Mouse (Mus musculus) stomach, embryonic 15.5 days (tissue): ENCODE measurements around the gene Car9. TPM values are rescaled to one million over a fixed set of nuclear protein-coding genes. Genes with fewer than 3 reads are reported as not detected.
"Not testable (repeated sequence)": the region's sequence is repeated elsewhere in the genome, so short reads cannot be mapped to it uniquely, and the experiment has no call there.

Experiments used
- ATAC-seq: fragments of 200-750 bp; cut with Nextera tagmentation; 2 replicates; pipeline ENCODE4 v1.8.0; 2017; ENCODE audit warnings: low read depth, moderate number of reproducible peaks, moderate TSS enrichment; ENCODE audit not compliant: insufficient read depth, low FRiP score
- H3K27ac ChIP-seq: fragments of 300-500 bp; sonication (generic); 2 replicates; pipeline ENCODE4 v1.5.1; 2015; ENCODE audit warnings: mild to moderate bottlenecking, inconsistent platforms
- H3K27me3 ChIP-seq: fragments of 300-500 bp; sonication (generic); replicated peaks from 2 replicates; pipeline ENCODE4 v1.6.1; 2015; ENCODE audit warnings: inconsistent platforms
- H3K36me3 ChIP-seq: fragments of 300-500 bp; sonication (generic); 2 replicates; pipeline ENCODE4 v1.6.1; 2015; ENCODE audit warnings: inconsistent platforms
- H3K4me1 ChIP-seq: fragments of 300-500 bp; sonication (generic); 2 replicates; pipeline ENCODE4 v1.6.1; 2015; ENCODE audit warnings: inconsistent platforms
- H3K4me2 ChIP-seq: fragments of 300-500 bp; sonication (generic); 2 replicates; pipeline ENCODE4 v1.6.1; 2015; ENCODE audit warnings: mild to moderate bottlenecking, inconsistent platforms
- H3K4me3 ChIP-seq: fragments of 300-500 bp; sonication (generic); replicated peaks from 2 replicates; pipeline ENCODE4 v1.5.1; 2015; ENCODE audit warnings: inconsistent platforms
- H3K9ac ChIP-seq: fragments of 300-500 bp; sonication (generic); 2 replicates; pipeline ENCODE4 v1.6.1; 2015; ENCODE audit warnings: inconsistent platforms
- H3K9me3 ChIP-seq: fragments of 300-500 bp; sonication (generic); 2 replicates; pipeline ENCODE4 v1.6.1; 2016; ENCODE audit warnings: inconsistent platforms
- WGBS: fragments of 180-500 bp; shearing (Covaris S2); methylation state at CpG from one replicate; pipeline ENCODE4 v1.1.7; 2015; 5-methylcytosine and 5-hydroxymethylcytosine counted together
- polyA plus RNA-seq: library from polyadenylated mRNA; unstranded; fragments of >200 nt; fragmentation: Nextera tagmentation; extraction: Ambion mirVana; gene quantifications from 2 replicates; pipeline ENCODE4 v1.2.1, GENCODE M21; 2015

Car9 gene
- polyA plus RNA-seq, 1 experiment from 2014 or later, result 30.9 TPM

DNA sequence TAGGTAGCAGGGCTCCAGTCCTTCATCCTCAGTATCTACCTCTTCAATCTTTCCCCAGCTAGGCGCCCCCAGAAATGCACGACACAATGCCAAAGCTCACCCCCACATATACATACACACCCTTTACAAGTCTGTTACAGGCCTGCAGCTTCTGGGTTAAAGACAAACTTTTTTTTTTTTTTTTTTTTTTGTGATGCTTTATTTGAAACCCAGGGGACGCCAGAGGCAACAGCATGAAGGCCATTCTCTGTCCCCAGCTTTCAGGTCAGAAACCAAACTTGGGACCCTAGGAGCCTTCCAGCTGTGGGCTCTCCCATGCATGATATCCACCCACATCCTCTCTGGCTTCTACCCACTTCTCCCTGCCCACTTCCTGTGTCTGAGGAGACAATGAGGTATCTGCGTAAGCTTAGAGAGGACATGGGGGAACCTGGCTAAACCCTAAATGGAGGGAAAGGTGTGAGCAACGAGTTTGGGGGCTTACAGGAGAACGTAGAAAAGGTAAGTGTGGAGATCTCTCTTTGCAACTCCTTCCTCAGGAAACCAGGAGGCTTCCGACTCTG lies 24.8 kb upstream of the Car9 start:
- H3K27ac ChIP-seq, result no peak overlapping the region
- no peaks in the 10 kb centered on the region for H3K9me3 ChIP-seq
- no peak for ATAC-seq
- H3K36me3 ChIP-seq, result no peaks in the 10 kb centered on the region
- H3K4me2 ChIP-seq, result no peak overlapping the region
- H3K27me3 ChIP-seq, result no peaks in the 10 kb centered on the region
- H3K4me1 ChIP-seq, result no peaks in the 10 kb centered on the region
- no peak overlapping the region for H3K4me3 ChIP-seq
- 68% methylated on average over 7 of the region's 7 CpGs for WGBS
- no peak overlapping the region for H3K9ac ChIP-seq

- H3K4me3 ChIP-seq, result no peak overlapping the region
- WGBS, result 68% methylated on average over 10 of the region's 10 CpGs
- no peak overlapping the region for H3K27ac ChIP-seq
- H3K4me2 ChIP-seq, result no peak overlapping the region
- no peaks in the 10 kb centered on the region for H3K9me3 ChIP-seq
- H3K27me3 ChIP-seq, result no peaks in the 10 kb centered on the region
- H3K9ac ChIP-seq, result no peak overlapping the region
- H3K4me1 ChIP-seq, result no peaks in the 10 kb centered on the region
- H3K36me3 ChIP-seq, result no peaks in the 10 kb centered on the region
- no peak for ATAC-seq
Observed at GRCm38 (mm10) chr4:43482591-43482990, 24.2 kb upstream of the Car9 start.

- H3K9me3 ChIP-seq, result no peaks in the 10 kb centered on the region
- ATAC-seq, result no peak
Observed at GRCm38 (mm10) chr4:43483535-43484091, 23.2 kb upstream of the Car9 start, which contains the start of gene Sit1. Gene Sit1 (minus strand): TSS chr4:43483734.

DNA sequence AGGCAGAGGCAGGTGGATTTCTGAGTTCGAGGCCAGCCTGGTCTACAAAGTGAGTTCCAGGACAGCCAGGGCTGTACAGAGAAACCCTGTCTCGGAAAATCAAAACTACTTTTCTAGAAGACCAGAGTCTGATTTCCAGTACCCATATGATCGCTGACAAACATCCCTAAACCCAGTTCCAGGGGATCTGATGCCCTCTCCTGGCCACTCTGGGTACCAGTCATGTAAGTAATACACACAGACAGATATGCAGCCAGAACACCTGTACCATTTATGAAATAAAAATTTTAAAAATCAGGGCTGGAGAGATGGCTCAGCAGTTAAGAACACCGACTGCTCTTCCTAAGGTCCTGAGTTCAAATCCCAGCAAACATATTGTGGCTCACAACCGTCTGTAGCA lies 21.1 kb upstream of the Car9 start:
- H3K4me2 ChIP-seq, ATAC-seq, H3K36me3 ChIP-seq, H3K4me1 ChIP-seq, H3K4me3 ChIP-seq, H3K27me3 ChIP-seq, H3K27ac ChIP-seq, H3K9ac ChIP-seq, H3K9me3 ChIP-seq: not testable (repeated sequence)
- WGBS, result 79% methylated on average over 5 of the region's 5 CpGs

More at GRCm38 (mm10) chr4:43483535-43484091, 23.2 kb upstream of the Car9 start, which contains the start of gene Sit1:
- H3K36me3 ChIP-seq, result no peaks in the 10 kb centered on the region
- no peak within 1 kb of the TSS for H3K4me3 ChIP-seq
- 56% methylated on average over 12 of the region's 12 CpGs for WGBS
- H3K27ac ChIP-seq, result no peak within 1 kb of the TSS
- no peaks in the 10 kb centered on the region for H3K4me1 ChIP-seq
- H3K4me2 ChIP-seq, result no peak within 1 kb of the TSS
- H3K9ac ChIP-seq, result no peak within 1 kb of the TSS
- H3K27me3 ChIP-seq, result no peaks in the 10 kb centered on the region

- H3K4me1 ChIP-seq, result 0 out of 2 replicates have a peak, but pooled peaks cover 3% of the 10 kb centered on the region
- H3K9me3 ChIP-seq, result no peaks in the 10 kb centered on the region
- no peaks in the 10 kb centered on the region for H3K36me3 ChIP-seq
- no peak for ATAC-seq
- H3K27ac ChIP-seq, result no peak overlapping the region
- H3K9ac ChIP-seq, result no peak overlapping the region
- no peaks in the 10 kb centered on the region for H3K27me3 ChIP-seq
- H3K4me2 ChIP-seq, result no peak overlapping the region
- 93% methylated on average over 3 of the region's 3 CpGs for WGBS
- no peak overlapping the region for H3K4me3 ChIP-seq
Observed at GRCm38 (mm10) chr4:43489611-43490010, 17.2 kb upstream of the Car9 start.

DNA sequence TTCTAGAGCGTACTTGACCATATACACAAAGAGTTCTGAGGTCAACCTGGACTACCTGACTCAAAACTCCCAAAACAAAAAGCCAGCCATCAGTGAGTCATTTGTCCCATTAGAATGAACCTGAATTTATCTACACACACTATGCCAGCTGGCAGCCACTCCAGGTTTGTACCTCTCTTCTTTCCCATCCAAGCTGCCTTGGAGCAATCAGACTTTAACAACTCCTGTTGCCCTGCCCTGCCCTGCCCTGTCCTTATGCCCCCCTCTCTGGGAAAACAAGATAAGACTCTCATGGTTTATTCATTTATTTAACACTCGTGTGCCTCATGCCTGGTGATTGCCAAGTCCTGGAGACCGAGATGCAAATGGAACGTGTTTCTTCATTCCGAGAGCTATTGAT lies 16.0 kb upstream of the Car9 start:
- H3K27ac ChIP-seq, result no peak overlapping the region
- H3K4me2 ChIP-seq, result no peak overlapping the region
- no peak overlapping the region for H3K4me3 ChIP-seq
- no peaks in the 10 kb centered on the region for H3K36me3 ChIP-seq
- 68% methylated on average over 5 of the region's 5 CpGs for WGBS
- no peaks in the 10 kb centered on the region for H3K27me3 ChIP-seq
- 0 out of 2 replicates have a peak, but pooled peaks cover 3% of the 10 kb centered on the region for H3K4me1 ChIP-seq
- no peak for ATAC-seq
- no peaks in the 10 kb centered on the region for H3K9me3 ChIP-seq
- no peak overlapping the region for H3K9ac ChIP-seq

GRCm38 (mm10) chr4:43492101-43492820 lies 14.5 kb upstream of the Car9 start:
- H3K27ac ChIP-seq, result peak overlapping the region; percentile 92
- ATAC-seq, result no peak

GRCm38 (mm10) chr4:43492821-43493185 lies 14.0 kb upstream of the Car9 start, which contains the start of gene Ccdc107:
Gene Ccdc107 (plus strand): TSS chr4:43492900.
- WGBS, result under 1% methylated on average over 25 of the region's 25 CpGs
- H3K9me3 ChIP-seq, result no peaks in the 10 kb centered on the region
- H3K4me2 ChIP-seq, result peak within 1 kb of the TSS; percentile 77
- no peaks in the 10 kb centered on the region for H3K27me3 ChIP-seq
- peak within 1 kb of the TSS; percentile 81 for H3K4me3 ChIP-seq
- peaks cover 8% of the 10 kb centered on the region; the same call in 1 of the 2 replicates for H3K36me3 ChIP-seq
- H3K9ac ChIP-seq, result peak within 1 kb of the TSS; percentile 63
- H3K4me1 ChIP-seq, result peaks cover 17% of the 10 kb centered on the region
- ATAC-seq, result peak; percentile 98
- H3K27ac ChIP-seq, result peak within 1 kb of the TSS; percentile 92

More at GRCm38 (mm10) chr4:43492101-43492820, 14.5 kb upstream of the Car9 start:
- peak overlapping the region; percentile 40 for H3K4me2 ChIP-seq
- peak overlapping the region; percentile 21 for H3K4me3 ChIP-seq
- H3K27me3 ChIP-seq, result no peaks in the 10 kb centered on the region
- H3K4me1 ChIP-seq, result peaks cover 11% of the 10 kb centered on the region
- no peaks in the 10 kb centered on the region for H3K9me3 ChIP-seq
- WGBS, result 41% methylated on average over 12 of the region's 12 CpGs
- H3K36me3 ChIP-seq, result peaks cover 8% of the 10 kb centered on the region; the same call in 1 of the 2 replicates
- H3K9ac ChIP-seq, result no peak overlapping the region

- Histone ChIP-seq H3K36me3 (peaks cover 8% of the 10 kb centered on the region; the same call in 1 of the 2 replicates), H3K27ac (peak overlapping the region; percentile 92), H3K9ac (peak overlapping the region; percentile 63), H3K4me3 (peak overlapping the region; percentile 81), H3K27me3 (no peaks in the 10 kb centered on the region), H3K4me1 (peaks cover 22% of the 10 kb centered on the region), H3K9me3 (no peaks in the 10 kb centered on the region), H3K4me2 (peak overlapping the region; percentile 77)
- peak; percentile 81 for ATAC-seq
- 0% methylated on average over 47 of the region's 47 CpGs for WGBS
Observed at GRCm38 (mm10) chr4:43493186-43493845, 13.4 kb upstream of the Car9 start.

GRCm38 (mm10) chr4:43493846-43494240 lies 12.9 kb upstream of the Car9 start:
- peak overlapping the region; percentile 92 for H3K27ac ChIP-seq
- H3K4me2 ChIP-seq, result peak overlapping the region; percentile 77
- no peak for ATAC-seq
- peaks cover 8% of the 10 kb centered on the region; the same call in 1 of the 2 replicates for H3K36me3 ChIP-seq
- H3K9ac ChIP-seq, result peak overlapping the region; percentile 63
- WGBS, result 1% methylated on average over 9 of the region's 9 CpGs
- peak overlapping the region; percentile 81 for H3K4me3 ChIP-seq
- H3K27me3 ChIP-seq, result no peaks in the 10 kb centered on the region
- no peaks in the 10 kb centered on the region for H3K9me3 ChIP-seq
- peaks cover 27% of the 10 kb centered on the region for H3K4me1 ChIP-seq

- no peak overlapping the region for H3K4me2 ChIP-seq
- no peak overlapping the region for H3K9ac ChIP-seq
- 65% methylated on average over 6 of the region's 6 CpGs for WGBS
- no peaks in the 10 kb centered on the region for H3K27me3 ChIP-seq
- H3K4me3 ChIP-seq, result no peak overlapping the region
- H3K36me3 ChIP-seq, result peaks cover 8% of the 10 kb centered on the region; the same call in 1 of the 2 replicates
- H3K27ac ChIP-seq, result no peak overlapping the region; the same call in 1 of the 2 replicates
- no peak for ATAC-seq
- H3K9me3 ChIP-seq, result no peaks in the 10 kb centered on the region
- H3K4me1 ChIP-seq, result peaks cover 30% of the 10 kb centered on the region
Observed at GRCm38 (mm10) chr4:43496587-43496986, 10.2 kb upstream of the Car9 start.
